In genomic region chr10:128149592-128149991, GRCm38 (mm10) we compare ENCODE assay signal across 8 mouse cellular contexts. TPM values are rescaled to one million over a fixed set of nuclear protein-coding genes. Genes with fewer than 3 reads are reported as not detected.
A peak's percentile ranks its signal among the peaks of the same experiment; 100 is the strongest.
DNase-seq lines count a peak whose midpoint lies in the region; ATAC-seq and TF ChIP-seq lines count a peak whose summit lies in the region.

No protein-coding gene starts in this region.

- no peaks in the 10 kb centered on the region for H3K79me2 ChIP-seq in macrophage (ENCODE audit: inconsistent target)

- peak overlapping the region; percentile 18; the same call in 1 of the 2 replicates for H3K4me2 ChIP-seq in kidney, postnatal 0 days (ENCODE audit: low read length)

- WGBS in kidney, postnatal 0 days: 3% methylated on average over 5 of the region's 5 CpGs
- WGBS in macrophage (ENCODE audit: missing documents): 12% methylated on average over 5 of the region's 5 CpGs

- peak; percentile 13 to 27 for DNase-seq in frontal cortex, postnatal 10 days (ENCODE audit: low spot score in 2 of 2)
- DNase-seq in frontal cortex, postnatal 36 days (ENCODE audit: low spot score in 2 of 2): no peak
- peak; percentile 80 for DNase-seq in embryo, embryonic 10.5 days (ENCODE audit: low spot score)
- DNase-seq in heart, adult 9 months (ENCODE audit: low spot score in 2 of 2): peak; percentile 95 to 98
- DNase-seq in kidney, postnatal 0 days (ENCODE audit: low spot score): peak; percentile 99
- DNase-seq in spleen, postnatal 4 days (ENCODE audit: low spot score in 2 of 2): peak; percentile 62 to 75
- DNase-seq in layer of hippocampus, adult 18-20 months (ENCODE audit: low spot score in 2 of 2): no peak

- H3K4me1 ChIP-seq in kidney, postnatal 0 days (replicated peaks; ENCODE audit: insufficient read depth, low read length): peaks cover 7% of the 10 kb centered on the region; the same call in 1 of the 2 replicates

- no peak overlapping the region for H3K9ac ChIP-seq in kidney, postnatal 0 days (ENCODE audit: low read depth, low read length)

- peak; percentile 96 for ATAC-seq in kidney, postnatal 0 days (replicated peaks; ENCODE audit: low FRiP score, low read depth)

- no peaks in the 10 kb centered on the region for H3K9me3 ChIP-seq in kidney, postnatal 0 days (replicated peaks; ENCODE audit: low read length)

- peak overlapping the region; percentile 80 for H3K27ac ChIP-seq in kidney, postnatal 0 days
- H3K27ac ChIP-seq in macrophage: peak overlapping the region; percentile 10; the same call in 1 of the 2 replicates

- TF ChIP-seq CTCF in kidney, postnatal 0 days (IDR thresholded peaks at IDR 0.05; ENCODE audit: low read depth): peak; percentile 68

- no peaks in the 10 kb centered on the region for H3K27me3 ChIP-seq in kidney, postnatal 0 days (ENCODE audit: insufficient read depth, low read length)

- H3K4me3 ChIP-seq in kidney, postnatal 0 days (replicated peaks; ENCODE audit: low read depth, low read length): no peak overlapping the region
- peak overlapping the region; percentile 3; the same call in 1 of the 2 replicates for H3K4me3 ChIP-seq in macrophage (ENCODE audit: inconsistent target)

- peaks cover 7% of the 10 kb centered on the region; the same call in 1 of the 2 replicates for H3K36me3 ChIP-seq in kidney, postnatal 0 days (ENCODE audit: insufficient read depth, low read length)
- 0 out of 2 replicates have a peak, but pooled peaks cover 4% of the 10 kb centered on the region for H3K36me3 ChIP-seq in macrophage (ENCODE audit: inconsistent target)

RNA-seq across cellular contexts. Expression of gene Rbms2, which starts 30.5 kb away (rescaled TPM):
- 27.0 and 30.0 TPM in 2 replicates for polyA plus RNA-seq in kidney, postnatal 0 days (2015; fragmentation: Nextera tagmentation; extraction: Ambion mirVana)
- total RNA-seq in macrophage (2018; cell fraction: chromatin; rRNA removed): 10 to 100 TPM; 10.0 to 83.7 (median 34.7) TPM
- 10 to 100 TPM; 21.5 to 36.4 (median 25.4) TPM for total RNA-seq in macrophage (2018; cell fraction: cytosol; rRNA removed)
- total RNA-seq in macrophage (2018; cell fraction: nucleus; rRNA removed): 10 to 100 TPM; 11.7 to 73.4 (median 20.6) TPM
- 18.9 to 45.4 TPM (median 23.8 TPM) in 3 replicates for polyA plus RNA-seq in macrophage (2018)
- total RNA-seq in layer of hippocampus, adult 18-20 months (2021): 10 to 100 TPM; 12.9 to 15.3 TPM

RNA-seq across cellular contexts. Expression of gene Gls2, which starts 44.7 kb away (rescaled TPM):
- 0.68 and 0.79 TPM in 2 replicates for polyA plus RNA-seq in kidney, postnatal 0 days (2015; fragmentation: Nextera tagmentation; extraction: Ambion mirVana)
- total RNA-seq in macrophage (2018; cell fraction: chromatin; rRNA removed): 10 to 100 TPM in 1 of 26 experiments, 1 to 10 TPM in 6, under 1 TPM in 2, not detected in 17; 0.55 to 20.1 (median 1.7) TPM
- under 1 TPM in 7 of 26 experiments, not detected in 19; 0.09 to 0.62 (median 0.23) TPM for total RNA-seq in macrophage (2018; cell fraction: cytosol; rRNA removed)
- total RNA-seq in macrophage (2018; cell fraction: nucleus; rRNA removed): 1 to 10 TPM in 2 of 26 experiments, under 1 TPM in 5, not detected in 19; 0.35 to 4.1 (median 0.86) TPM
- not detected in 3 replicates for polyA plus RNA-seq in macrophage (2018)
- 10 to 100 TPM; 19.6 to 19.7 TPM for total RNA-seq in layer of hippocampus, adult 18-20 months (2021)

RNA-seq across cellular contexts. Expression of gene Baz2a, which starts 58.2 kb away (rescaled TPM):
- polyA plus RNA-seq in kidney, postnatal 0 days (2015; fragmentation: Nextera tagmentation; extraction: Ambion mirVana): 9.8 and 11.3 TPM in 2 replicates
- 100 to 1,000 TPM in 21 of 26 experiments, 10 to 100 TPM in 5; 64.2 to 241 (median 179) TPM for total RNA-seq in macrophage (2018; cell fraction: chromatin; rRNA removed)
- total RNA-seq in macrophage (2018; cell fraction: cytosol; rRNA removed): 10 to 100 TPM; 23.9 to 57.1 (median 44.1) TPM
- total RNA-seq in macrophage (2018; cell fraction: nucleus; rRNA removed): 100 to 1,000 TPM in 15 of 26 experiments, 10 to 100 TPM in 11; 54.2 to 152 (median 102) TPM
- polyA plus RNA-seq in macrophage (2018): 20.2 to 33.8 TPM (median 31.2 TPM) in 3 replicates
- 10 to 100 TPM; 39.6 to 41.9 TPM for total RNA-seq in layer of hippocampus, adult 18-20 months (2021)

Comparison
In these comparisons a context has a peak if more than half of its experiments do, and no peak if none do; other contexts are left out.
1. DNase-seq: peak in frontal cortex, postnatal 10 days (2 of 2), embryo, embryonic 10.5 days (single experiment), heart, adult 9 months (2 of 2), kidney, postnatal 0 days (single experiment) and spleen, postnatal 4 days (2 of 2); none in frontal cortex, postnatal 36 days (0 of 2) and layer of hippocampus, adult 18-20 months (0 of 2).